Mouse (Mus musculus) thymus, adult 2 months (tissue): ENCODE measurements at regions not wholly inside any gene's neighbourhood (a gene's known extent, or its start where the extent isn't known, plus 50 kb on each side); places are given as distances from the start of the nearest gene placed in this dataset.

Source experiments
- CTCF ChIP-seq: fragments of 200-500 bp; IDR thresholded peaks from 2 replicates; pipeline ENCODE4 v1.5.1; 2012; ENCODE audit warnings: mild to moderate bottlenecking, control low read depth, low read length, moderate library complexity, borderline replicate concordance; ENCODE audit not compliant: control insufficient read depth, poor library complexity, insufficient read depth; ENCODE audit errors: extremely low read depth
- POLR2A ChIP-seq: fragments of 200-500 bp; IDR thresholded peaks from 2 replicates; pipeline ENCODE4 v1.6.1; 2012; ENCODE audit warnings: mild to moderate bottlenecking, low read length, control low read depth, moderate library complexity; ENCODE audit not compliant: control insufficient read depth, poor library complexity, insufficient read depth; ENCODE audit errors: extremely low read depth

DNA sequence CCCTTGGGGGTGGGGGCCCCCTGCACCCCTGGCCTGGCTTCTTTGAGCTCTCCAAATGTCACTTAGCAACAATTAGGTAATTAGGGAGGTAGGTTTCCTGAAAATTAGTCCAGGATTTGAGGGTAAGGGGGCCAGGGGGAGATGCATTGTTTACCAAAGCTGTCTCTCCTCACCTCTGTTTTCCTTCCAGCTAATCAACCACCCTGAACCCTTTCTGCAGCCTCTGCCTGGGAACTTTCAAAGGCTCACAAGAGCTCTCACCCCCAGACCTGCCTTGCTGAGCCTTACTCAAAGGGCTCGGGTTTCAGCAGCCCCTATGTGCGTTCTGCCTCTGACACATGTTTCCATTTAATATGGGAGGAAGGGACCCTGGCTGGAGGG lies 98.4 kb downstream of the Edn3 start:
- TF ChIP-seq CTCF (no peak), POLR2A (no peak)
